In genomic region chr19:43444636-43445205, GRCm38 (mm10) we compare ENCODE assay signal across 21 mouse cellular contexts. TPM values are rescaled to one million over a fixed set of nuclear protein-coding genes. Genes with fewer than 3 reads are reported as not detected.
A peak's percentile ranks its signal among the peaks of the same experiment; 100 is the strongest.
DNase-seq lines count a peak whose midpoint lies in the region; ATAC-seq and TF ChIP-seq lines count a peak whose summit lies in the region.
"Had no signal": no experiment of that assay in that cellular context is flagged by ENCODE, and none has a peak within 500 bp of the region (broad histone marks: within the 10 kb centered on the region; RNA-seq: fewer than 3 reads in every experiment).

No protein-coding gene starts in this region.

- H3K4me2 ChIP-seq in forebrain, embryonic 14.5 days (ENCODE audit: low read length): no peak overlapping the region
- no peak overlapping the region for H3K4me2 ChIP-seq in forebrain, embryonic 13.5 days
- H3K4me2 ChIP-seq: embryonic facial prominence, embryonic 15.5 days; heart, embryonic 11.5 days; heart, embryonic 15.5 days; hindbrain, embryonic 14.5 days had no signal

- 74% methylated on average over 6 of the region's 6 CpGs for WGBS in forebrain, embryonic 14.5 days
- 79% methylated on average over 6 of the region's 6 CpGs for WGBS in forebrain, embryonic 13.5 days

- peaks cover 26% of the 10 kb centered on the region; the same call in 1 of the 2 replicates for H3K27me3 ChIP-seq in forebrain, embryonic 14.5 days (replicated peaks; ENCODE audit: control insufficient read depth, insufficient read depth, low read length)
- H3K27me3 ChIP-seq in forebrain, embryonic 13.5 days: peaks cover 36% of the 10 kb centered on the region

- TF ChIP-seq CTCF in layer of hippocampus, adult 2 months (conservative IDR thresholded peaks at IDR 0.05): no peak

- no peak for ATAC-seq in forebrain, embryonic 14.5 days
- no peak for ATAC-seq in forebrain, embryonic 13.5 days
- ATAC-seq: intestine, embryonic 16.5 days had no signal

- H3K9me3 ChIP-seq in forebrain, embryonic 14.5 days (replicated peaks; ENCODE audit: control insufficient read depth, low read length): no peaks in the 10 kb centered on the region
- H3K9me3 ChIP-seq in forebrain, embryonic 13.5 days (replicated peaks): no peaks in the 10 kb centered on the region
- H3K9me3 ChIP-seq: heart, embryonic 15.5 days had no signal

- H3K4me1 ChIP-seq in forebrain, embryonic 14.5 days (ENCODE audit: control insufficient read depth, insufficient read depth, low read length): peaks cover 3% of the 10 kb centered on the region; the same call in 1 of the 2 replicates
- H3K4me1 ChIP-seq in forebrain, embryonic 13.5 days: peaks cover 8% of the 10 kb centered on the region

- H3K9ac ChIP-seq in forebrain, embryonic 14.5 days (ENCODE audit: low read length): no peak overlapping the region
- no peak overlapping the region for H3K9ac ChIP-seq in forebrain, embryonic 13.5 days
- H3K9ac ChIP-seq: embryonic facial prominence, embryonic 15.5 days; heart, embryonic 15.5 days; hindbrain, embryonic 14.5 days had no signal

- H3K27ac ChIP-seq in forebrain, embryonic 14.5 days (ENCODE audit: low read depth, low read length): no peak overlapping the region
- H3K27ac ChIP-seq in forebrain, embryonic 13.5 days: no peak overlapping the region
- no peak overlapping the region for H3K27ac ChIP-seq in layer of hippocampus, adult 2 months
- H3K27ac ChIP-seq: embryonic facial prominence, embryonic 15.5 days; forebrain, embryonic 10.5 days; heart, adult 2 months; heart, embryonic 15.5 days; hindbrain, embryonic 10.5 days; hindbrain, embryonic 14.5 days had no signal

- DNase-seq in forebrain, embryonic 14.5 days (ENCODE audit: low spot score): peak; percentile 52
- DNase-seq in layer of hippocampus, adult 2 months (ENCODE audit: low spot score in 2 of 2): no peak
- DNase-seq in layer of hippocampus, postnatal 25 days (ENCODE audit: extremely low spot score in 1 of 2, low spot score in 1 of 2): no peak
- DNase-seq in brain, adult 2 months (ENCODE audit: low read depth, low spot score): peak; percentile 61
- DNase-seq in telencephalon, adult 2 months (ENCODE audit: low read depth, low spot score): peak; percentile 48
- DNase-seq in thymus, postnatal 25 days: no peak
- DNase-seq: adrenal gland, adult 8-10 months; cerebellum, adult 8-10 months; cerebellum, postnatal 25 days; gastrocnemius, postnatal 10 days; heart, adult 2 months; kidney, adult 2 months had no signal

- no peaks in the 10 kb centered on the region for H3K36me3 ChIP-seq in forebrain, embryonic 14.5 days (ENCODE audit: control insufficient read depth, insufficient read depth, low read length)
- H3K36me3 ChIP-seq in forebrain, embryonic 13.5 days (ENCODE audit: poor library complexity, severe bottlenecking): no peaks in the 10 kb centered on the region
- H3K36me3 ChIP-seq: embryonic facial prominence, embryonic 15.5 days; heart, embryonic 15.5 days had no signal

- H3K4me3 ChIP-seq in forebrain, embryonic 14.5 days (ENCODE audit: low read depth, low read length): no peak overlapping the region
- H3K4me3 ChIP-seq in forebrain, embryonic 13.5 days: no peak overlapping the region
- peak overlapping the region; percentile 26 for H3K4me3 ChIP-seq in layer of hippocampus, adult 2 months
- H3K4me3 ChIP-seq: embryonic facial prominence, embryonic 15.5 days; erythroblast, embryonic 14.5 days; forebrain, embryonic 10.5 days; heart, adult 2 months; heart, embryonic 15.5 days; hindbrain, embryonic 10.5 days had no signal

RNA-seq across cellular contexts. Expression of gene Cnnm1, which starts 4.5 kb away (rescaled TPM):
- polyA plus RNA-seq in forebrain, embryonic 14.5 days (2014; fragmentation: Nextera tagmentation; extraction: Ambion mirVana): 0.62 and 1.4 TPM in 2 replicates
- polyA plus RNA-seq in forebrain, embryonic 13.5 days (2015; fragmentation: Nextera tagmentation; extraction: Ambion mirVana): 0.61 and 0.65 TPM in 2 replicates
- 100 to 1,000 TPM; 113 to 115 TPM for total RNA-seq in layer of hippocampus, adult 2 months (2021)
- 100 to 1,000 TPM in 1 of 2 experiments, 10 to 100 TPM in 1; 94.0 to 102 TPM for total RNA-seq in layer of hippocampus, postnatal 25 days (2021)
- polyA plus RNA-seq: erythroblast, embryonic 14.5 days had no signal

RNA-seq across cellular contexts. Expression of gene Hpse2, which starts 56.6 kb away (rescaled TPM):
- polyA plus RNA-seq in forebrain, embryonic 14.5 days (2014; fragmentation: Nextera tagmentation; extraction: Ambion mirVana): 0.04 TPM in 1 of 2 replicates, not detected in the other
- 0.79 TPM in 1 of 2 replicates, not detected in the other for polyA plus RNA-seq in forebrain, embryonic 13.5 days (2015; fragmentation: Nextera tagmentation; extraction: Ambion mirVana)
- under 1 TPM; 0.15 to 0.33 TPM for total RNA-seq in layer of hippocampus, adult 2 months (2021)
- total RNA-seq in layer of hippocampus, postnatal 25 days (2021): under 1 TPM; 0.25 to 0.28 TPM
- total RNA-seq: adrenal gland, adult 8-10 months had no signal
- polyA plus RNA-seq: erythroblast, embryonic 14.5 days; hindbrain, embryonic 14.5 days had no signal

Comparison
In these comparisons a context has a peak if more than half of its experiments do, and no peak if none do; other contexts are left out.
1. DNase-seq: peak in forebrain, embryonic 14.5 days (single experiment), brain, adult 2 months (single experiment) and telencephalon, adult 2 months (single experiment); none in layer of hippocampus, adult 2 months (0 of 2), layer of hippocampus, postnatal 25 days (0 of 2) and thymus, postnatal 25 days (single experiment).